Mouse (Mus musculus) testis, adult 10 weeks (tissue): ENCODE measurements around the gene Lcorl. TPM values are rescaled to one million over a fixed set of nuclear protein-coding genes. Genes with fewer than 3 reads are reported as not detected.

ENCODE experiments used
- polyA plus RNA-seq: library from polyadenylated mRNA; stranded (reverse); fragments of 350-450 nt; fragmentation: Illumina TruSeq; extraction: RNeasy Lipid Tissue Mini Kit (QIAGEN cat#74804); gene quantifications from one replicate; pipeline ENCODE4 v1.2.3, GENCODE M21; 2014; ENCODE audit warnings: low read depth, low replicate concordance

Gene Lcorl
- polyA plus RNA-seq, result 70.2 TPM

GRCm38 (mm10) chr5:45857254-45858011 is at the start of gene Lcorl:
Lcorl (minus strand) TSS chr5:45857615.

DNA sequence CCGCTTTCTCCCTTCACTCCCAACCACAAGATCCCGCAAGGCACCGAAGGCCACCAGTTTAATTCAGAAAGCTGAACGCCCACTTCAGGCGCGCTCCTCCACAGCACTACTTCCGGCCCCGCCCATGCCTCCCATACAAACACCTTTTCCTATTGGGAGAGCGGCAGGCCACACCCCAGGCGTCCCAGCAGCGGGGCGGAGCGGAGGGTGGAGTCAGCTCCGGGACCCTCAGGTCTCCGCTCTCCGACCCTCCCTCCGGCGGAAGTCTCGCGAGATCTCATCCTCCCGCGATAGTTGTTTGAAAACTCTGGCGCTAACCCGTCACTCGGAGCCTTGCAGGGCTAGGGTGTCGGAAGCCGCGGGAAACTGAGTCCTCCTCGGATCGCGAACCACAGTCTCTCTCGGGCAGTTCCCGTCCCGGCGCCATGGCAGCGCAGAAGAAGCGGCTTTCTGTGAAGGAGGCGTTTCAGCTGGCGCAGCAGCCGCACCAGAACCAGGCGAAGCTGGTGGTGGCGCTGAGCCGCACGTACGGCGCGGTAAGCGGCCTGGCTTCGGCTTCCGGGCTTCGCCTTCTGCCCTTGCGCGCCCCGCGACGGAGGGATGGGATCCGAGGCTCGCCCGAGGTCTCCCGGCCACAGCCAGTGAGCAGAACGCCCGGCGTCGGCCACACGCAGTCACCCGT is 187.7 kb downstream of the Lcorl start, which contains the start of gene Ncapg:
TSS of gene Ncapg (plus strand) at position 322 of the 682 bp plus-strand sequence.

Other genes with a start within 250 kb of the Lcorl start
- gene Fam184b, start 218.0 kb downstream of the Lcorl start, polyA plus RNA-seq, result 0.66 TPM
- 101 TPM for gene Ncapg, start 187.7 kb downstream of the Lcorl start, polyA plus RNA-seq